Mouse (Mus musculus): Measurements from ENCODE around the gene Cul7.

The Cul7 gene

DNA sequence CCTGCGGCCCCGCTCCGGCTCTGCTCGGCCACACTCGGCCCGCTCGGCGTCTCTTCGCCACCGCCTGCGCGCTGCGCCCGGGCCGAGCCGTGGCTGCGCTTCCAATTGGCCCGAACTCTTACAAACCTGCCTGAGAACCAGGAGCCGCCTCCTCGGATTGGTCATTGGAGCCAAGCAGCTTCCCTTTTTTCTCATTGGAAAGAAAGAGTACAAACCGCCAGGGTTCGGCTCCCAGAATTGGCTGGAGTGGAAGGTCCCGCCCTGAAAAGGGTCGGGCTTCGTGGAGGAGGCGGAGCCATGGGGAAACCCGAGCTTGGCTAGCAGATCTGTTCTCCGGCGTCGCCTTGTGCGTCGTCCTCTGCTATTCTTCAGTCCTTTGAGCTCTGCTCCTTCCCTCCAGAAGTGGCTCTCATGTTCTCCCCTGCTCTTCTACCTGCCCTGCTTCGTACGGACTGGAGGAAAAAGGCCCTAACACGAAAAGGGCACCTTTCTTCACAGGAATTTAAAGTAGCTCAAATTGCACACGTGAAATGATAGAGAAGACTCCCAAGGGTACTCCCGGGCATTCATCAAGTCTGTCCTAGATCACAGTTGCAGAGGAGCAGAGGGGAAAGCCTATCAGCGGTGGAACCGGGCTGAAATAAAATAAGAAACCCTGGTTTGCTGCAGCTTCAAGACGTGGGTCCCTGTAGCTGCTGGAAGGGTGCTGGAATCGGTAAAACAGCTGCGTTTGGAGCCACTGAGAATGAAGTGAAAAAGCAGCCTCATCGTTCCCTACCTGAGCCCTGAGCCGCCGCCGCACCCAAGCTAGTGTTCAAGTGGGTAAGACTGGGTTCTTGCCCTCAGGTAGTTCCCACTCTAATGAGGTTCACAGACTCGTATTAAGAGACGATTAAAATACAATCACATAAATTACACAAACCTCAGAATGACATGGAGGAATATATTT is 55.0 kb downstream of the Cul7 start, which contains the start of gene Ppp2r5d:
Ppp2r5d (minus strand) TSS at position 225 of the 949 bp plus-strand sequence.
- DNase-seq, result peak; percentile 96 to 98

- DNase-seq, result no peak
Observed at GRCm38 (mm10) chr17:46706375-46707089, 56.4 kb downstream of the Cul7 start.

- DNase-seq, result peak; percentile 98 to 99
Observed at GRCm38 (mm10) chr17:46710959-46711597, 60.9 kb downstream of the Cul7 start, which contains the start of gene Pex6. TSS of gene Pex6 (plus strand) at chr17:46711463.

DNA sequence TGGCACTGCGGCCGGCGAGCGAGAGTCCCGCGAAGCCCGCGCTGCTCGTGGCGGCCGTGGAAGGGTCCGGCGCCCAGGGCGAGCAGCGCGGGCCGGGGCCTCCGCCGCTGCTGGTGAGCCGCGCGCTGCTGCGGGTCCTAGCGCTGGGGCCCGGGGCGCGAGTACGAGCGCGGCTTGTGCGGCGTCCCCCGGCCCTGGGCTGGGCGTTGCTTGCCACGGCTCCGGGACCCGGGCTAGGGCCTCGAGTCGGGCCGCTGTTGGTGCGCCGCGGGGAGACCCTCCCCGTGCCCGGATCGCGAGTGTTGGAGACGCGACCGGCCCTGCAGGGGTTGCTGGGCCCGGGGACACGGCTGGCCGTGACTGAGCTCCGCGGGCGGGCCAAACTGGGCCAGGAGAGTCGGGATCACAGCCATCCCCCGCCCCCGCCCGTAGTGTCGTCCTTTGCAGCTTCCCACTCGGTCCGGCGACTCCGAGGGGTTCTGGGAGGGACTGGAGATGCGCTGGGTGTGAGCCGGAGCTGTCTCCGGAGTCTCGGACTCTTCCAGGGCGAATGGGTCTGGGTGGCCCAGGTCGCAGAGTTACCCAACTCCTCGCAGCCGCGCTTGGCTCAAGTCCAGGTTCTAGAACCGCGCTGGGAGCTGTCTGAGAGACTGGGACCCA is 61.6 kb downstream of the Cul7 start:
- DNase-seq, result peak; percentile 63 to 70

DNA sequence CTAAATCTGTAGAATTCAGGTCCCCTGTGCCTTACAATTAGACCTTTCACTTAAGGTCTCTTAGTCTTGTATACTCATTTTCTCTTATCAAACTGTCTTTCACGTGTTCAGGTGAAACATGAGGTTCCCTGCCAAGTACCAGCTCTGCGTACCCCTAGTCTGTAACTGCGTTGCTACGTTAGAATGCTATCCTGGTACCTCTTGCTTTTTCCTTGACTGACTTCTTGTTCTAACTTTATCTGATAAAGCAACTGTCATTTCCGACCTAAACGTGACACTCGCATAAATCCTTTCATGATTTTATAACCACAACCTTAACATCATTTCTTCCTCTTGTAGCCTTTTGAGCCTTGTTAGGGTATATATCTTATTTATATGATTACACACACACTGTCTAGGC is 62.3 kb downstream of the Cul7 start:
- no peak for DNase-seq

DNA sequence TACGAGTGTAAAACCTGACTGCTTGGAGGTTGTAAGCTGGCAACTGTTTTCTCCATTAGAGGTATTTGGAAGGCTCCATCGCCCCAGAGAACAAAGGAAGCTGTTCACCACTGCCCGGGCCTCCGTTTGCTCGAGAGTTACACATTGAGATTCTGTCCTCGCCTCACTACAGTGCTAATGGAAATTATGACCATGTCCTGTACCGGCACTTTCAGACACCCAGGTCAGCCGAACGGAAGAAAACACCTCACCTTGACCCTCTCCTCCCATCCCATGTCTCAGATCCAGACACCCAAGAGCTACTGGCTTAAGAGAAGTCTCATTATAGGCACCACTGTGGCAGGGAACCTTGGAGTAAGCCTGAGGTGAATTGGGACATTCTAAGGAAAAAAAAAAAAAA is 63.7 kb downstream of the Cul7 start:
- DNase-seq, result no peak
